Mouse (Mus musculus) hindbrain, embryonic 11.5 days (tissue): ENCODE results near the gene Tmem104. TPM values are rescaled to one million over a fixed set of nuclear protein-coding genes. Genes with fewer than 3 reads are reported as not detected.

Experiments
- ATAC-seq: fragments of 200-750 bp; cut with Nextera tagmentation; 2 replicates; pipeline ENCODE4 v1.8.0; 2017; ENCODE audit warnings: mild to moderate bottlenecking, moderate TSS enrichment, moderate library complexity; ENCODE audit not compliant: low FRiP score
- DNase-seq: peaks from one replicate; pipeline ENCODE4 v3.0.0-alpha.2; 2015; ENCODE audit warnings: low spot score
- H3K27ac ChIP-seq: fragments of 300-500 bp; sonication (generic); 2 replicates; pipeline ENCODE4 v1.5.1; 2014; ENCODE audit warnings: mild to moderate bottlenecking, low read depth, low read length
- H3K27me3 ChIP-seq: fragments of 300-500 bp; sonication (generic); 2 replicates; pipeline ENCODE4 v1.6.1; 2014; ENCODE audit warnings: mild to moderate bottlenecking, low read length, moderate library complexity, mixed read lengths; ENCODE audit not compliant: control insufficient read depth, insufficient read depth
- H3K36me3 ChIP-seq: fragments of 300-500 bp; sonication (generic); 2 replicates; pipeline ENCODE4 v1.6.1; 2014; ENCODE audit warnings: mild to moderate bottlenecking, low read length, moderate library complexity, mixed read lengths; ENCODE audit not compliant: control insufficient read depth, insufficient read depth
- H3K4me1 ChIP-seq: fragments of 300-500 bp; sonication (generic); replicated peaks from 2 replicates; pipeline ENCODE4 v1.6.1; 2014; ENCODE audit warnings: low read length, mixed read lengths; ENCODE audit not compliant: control insufficient read depth, insufficient read depth
- H3K4me2 ChIP-seq: fragments of 300-500 bp; sonication (generic); replicated peaks from 2 replicates; pipeline ENCODE4 v1.6.1; 2014; ENCODE audit warnings: mild to moderate bottlenecking, low read depth, low read length
- H3K4me3 ChIP-seq: fragments of 300-500 bp; sonication (generic); 2 replicates; pipeline ENCODE4 v1.5.1; 2014; ENCODE audit warnings: low read depth, low read length
- H3K9ac ChIP-seq: fragments of 300-500 bp; sonication (generic); 2 replicates; pipeline ENCODE4 v1.6.1; 2014; ENCODE audit warnings: low read depth, low read length
- H3K9me3 ChIP-seq: fragments of 300-500 bp; sonication (generic); 2 replicates; pipeline ENCODE4 v1.6.1; 2016; ENCODE audit warnings: low read length; ENCODE audit not compliant: control insufficient read depth
- WGBS: fragments of 180-500 bp; shearing (Covaris S2); extraction: QIAGEN DNeasy Blood & Tissue Kit; methylation state at CpG from one replicate; pipeline ENCODE4 v1.1.7; 2014; 5-methylcytosine and 5-hydroxymethylcytosine counted together
- polyA plus RNA-seq: library from polyadenylated mRNA; unstranded; fragments of >200 nt; fragmentation: Nextera tagmentation; extraction: Ambion mirVana; gene quantifications from 2 replicates; pipeline ENCODE4 v1.2.1, GENCODE M21; 2014

The Tmem104 gene
- polyA plus RNA-seq, 1 experiment from 2014 or later = 7.3 TPM

GRCm38 (mm10) chr11:115200520-115200919 lies 13.2 kb downstream of the Tmem104 start:
- H3K9me3 ChIP-seq = no peaks in the 10 kb centered on the region
- no peaks in the 10 kb centered on the region; the same call in 1 of the 2 replicates for H3K27me3 ChIP-seq
- 92% methylated on average over 4 of the region's 4 CpGs for WGBS
- DNase-seq (no peak), ATAC-seq (no peak)
- no peak overlapping the region for H3K9ac ChIP-seq
- H3K27ac ChIP-seq = no peak overlapping the region
- H3K4me1 ChIP-seq = peaks cover 6% of the 10 kb centered on the region
- no peak overlapping the region for H3K4me2 ChIP-seq
- no peak overlapping the region for H3K4me3 ChIP-seq
- no peaks in the 10 kb centered on the region; the same call in 1 of the 2 replicates for H3K36me3 ChIP-seq

GRCm38 (mm10) chr11:115202316-115202715 lies 15.0 kb downstream of the Tmem104 start:
- 12% methylated on average over 12 of the region's 12 CpGs for WGBS
- Histone ChIP-seq H3K4me1 (peaks cover 6% of the 10 kb centered on the region), H3K4me3 (no peak overlapping the region), H3K36me3 (no peaks in the 10 kb centered on the region; the same call in 1 of the 2 replicates), H3K4me2 (no peak overlapping the region), H3K27me3 (no peaks in the 10 kb centered on the region), H3K9me3 (no peaks in the 10 kb centered on the region), H3K9ac (no peak overlapping the region), H3K27ac (no peak overlapping the region)
- DNase-seq = peak; percentile 88
- peak; percentile 61 for ATAC-seq

DNA sequence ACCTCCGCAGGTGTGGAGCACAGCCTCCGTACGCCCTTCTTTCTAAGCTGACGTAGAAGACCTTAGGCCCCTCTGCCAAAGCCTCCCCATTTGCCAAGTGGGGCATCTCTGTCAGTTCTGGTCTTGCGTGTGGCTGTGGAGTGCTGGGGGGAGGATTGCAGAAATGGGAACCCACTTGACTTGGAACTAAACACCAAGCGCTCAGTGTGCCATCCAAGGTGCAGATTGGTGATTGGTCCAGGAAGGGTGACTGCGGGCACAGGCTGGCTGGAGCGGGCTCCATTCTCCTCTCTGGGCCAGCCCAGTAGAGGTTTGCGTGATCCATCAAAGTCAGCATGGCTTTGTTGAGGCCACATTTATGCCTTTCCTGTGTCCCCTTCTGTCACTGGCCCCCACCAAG lies 15.5 kb downstream of the Tmem104 start:
- H3K36me3 ChIP-seq = no peaks in the 10 kb centered on the region; the same call in 1 of the 2 replicates
- H3K4me3 ChIP-seq = no peak overlapping the region
- H3K9ac ChIP-seq = no peak overlapping the region
- 88% methylated on average over 9 of the region's 9 CpGs for WGBS
- no peaks in the 10 kb centered on the region for H3K9me3 ChIP-seq
- no peak overlapping the region for H3K27ac ChIP-seq
- H3K27me3 ChIP-seq = no peaks in the 10 kb centered on the region
- ATAC-seq = no peak
- no peak for DNase-seq
- H3K4me1 ChIP-seq = peaks cover 6% of the 10 kb centered on the region
- no peak overlapping the region for H3K4me2 ChIP-seq

DNA sequence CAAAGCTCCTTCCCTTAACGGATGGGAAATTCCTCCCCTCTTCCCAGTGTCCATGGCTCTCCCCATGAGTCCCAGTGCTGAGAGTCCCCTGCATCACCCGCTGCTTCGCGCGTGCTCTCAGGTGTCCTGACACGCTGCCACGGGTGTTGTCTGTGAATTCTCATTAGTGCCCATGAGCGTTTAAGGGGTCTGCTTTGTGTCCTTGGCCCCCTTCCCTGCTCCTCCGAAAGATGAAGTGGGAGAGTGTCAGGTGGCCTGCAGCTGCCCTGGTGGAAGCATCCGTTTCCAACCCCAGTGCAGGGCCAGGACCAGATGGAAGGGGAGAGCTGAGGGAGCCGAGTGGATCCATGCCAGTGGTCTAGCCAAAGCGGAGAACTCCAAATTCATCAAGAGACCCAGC lies 20.8 kb downstream of the Tmem104 start:
- WGBS = 77% methylated on average over 12 of the region's 12 CpGs
- H3K4me3 ChIP-seq = no peak overlapping the region
- no peak for ATAC-seq
- no peak for DNase-seq
- no peak overlapping the region for H3K9ac ChIP-seq
- H3K27ac ChIP-seq = no peak overlapping the region
- no peaks in the 10 kb centered on the region; the same call in 1 of the 2 replicates for H3K36me3 ChIP-seq
- H3K27me3 ChIP-seq = no peaks in the 10 kb centered on the region
- H3K9me3 ChIP-seq = no peaks in the 10 kb centered on the region
- no peaks in the 10 kb centered on the region; the same call in none of the 2 replicates for H3K4me1 ChIP-seq
- no peak overlapping the region for H3K4me2 ChIP-seq

DNA sequence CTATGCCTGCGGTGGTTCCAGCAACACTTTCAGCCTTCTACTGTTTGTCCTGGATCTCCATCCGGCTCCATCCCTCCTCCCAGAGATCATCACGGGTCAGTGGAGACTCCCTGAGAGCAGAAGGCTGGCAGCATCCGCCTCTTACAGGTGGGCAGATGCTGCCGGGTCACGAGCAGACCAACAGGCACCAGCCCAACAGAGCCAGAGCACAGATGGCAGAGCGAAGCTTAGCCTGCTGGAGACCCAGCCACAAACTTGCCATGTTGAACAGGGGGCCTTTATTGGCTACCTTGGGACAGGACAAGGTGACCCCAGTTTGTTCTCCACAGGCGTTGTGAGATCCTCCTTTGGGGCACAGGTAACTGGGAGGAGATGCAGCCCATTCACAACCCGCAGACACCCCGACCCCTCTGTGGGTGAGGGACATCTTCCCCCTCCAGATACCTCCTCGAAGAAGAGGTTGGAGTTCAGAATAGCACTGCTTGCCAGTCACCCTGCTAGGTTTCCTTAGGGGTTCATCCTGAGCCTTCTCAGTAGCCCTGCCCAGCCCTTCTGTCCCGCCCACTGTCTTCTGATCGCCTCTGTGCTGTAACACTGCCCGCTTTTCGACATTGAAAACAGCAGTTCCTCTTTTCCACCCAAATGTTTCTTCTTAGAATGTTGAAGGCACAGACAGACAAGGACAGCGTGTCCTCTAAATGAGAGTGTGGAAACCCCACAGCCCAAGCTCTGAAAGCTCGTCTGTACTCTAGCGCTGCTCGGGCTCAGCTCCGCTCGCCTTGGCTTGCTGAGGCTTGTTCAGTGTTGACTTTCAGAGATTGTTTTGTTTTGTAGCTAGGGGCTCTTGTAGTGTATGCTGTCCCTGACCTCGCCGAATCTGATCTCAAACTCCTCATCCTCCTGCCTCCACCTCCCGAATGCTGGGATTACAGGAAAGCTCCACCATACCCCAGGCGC lies 21.8 kb downstream of the Tmem104 start:
- no peak overlapping the region for H3K9ac ChIP-seq
- ATAC-seq = no peak
- H3K4me2 ChIP-seq = no peak overlapping the region
- no peaks in the 10 kb centered on the region for H3K9me3 ChIP-seq
- H3K4me1 ChIP-seq = no peaks in the 10 kb centered on the region; the same call in none of the 2 replicates
- H3K4me3 ChIP-seq = no peak overlapping the region
- no peak for DNase-seq
- H3K36me3 ChIP-seq = no peaks in the 10 kb centered on the region; the same call in 1 of the 2 replicates
- 76% methylated on average over 25 of the region's 25 CpGs for WGBS
- H3K27me3 ChIP-seq = no peaks in the 10 kb centered on the region
- H3K27ac ChIP-seq = no peak overlapping the region

DNA sequence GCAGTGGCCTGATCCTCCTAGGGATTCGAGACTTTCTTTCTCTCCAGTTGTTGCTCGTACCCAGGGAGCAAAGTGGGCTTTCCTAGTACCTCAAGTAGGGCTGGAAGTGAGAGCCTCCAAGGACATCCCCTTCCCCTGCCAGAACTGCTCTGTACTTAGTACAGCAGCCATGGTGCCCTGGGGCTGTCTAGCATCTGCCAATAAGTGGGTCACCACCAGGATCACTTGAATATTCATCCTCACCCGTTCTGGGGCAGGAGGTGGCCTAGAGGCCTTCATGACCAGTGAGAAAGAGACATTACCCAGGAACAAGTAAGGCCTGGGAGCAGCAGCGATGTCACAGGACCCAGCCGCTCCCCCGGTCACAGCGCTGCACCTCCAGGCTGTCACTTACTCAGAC lies 22.7 kb downstream of the Tmem104 start:
- DNase-seq = no peak
- no peak overlapping the region for H3K9ac ChIP-seq
- no peaks in the 10 kb centered on the region for H3K9me3 ChIP-seq
- H3K27me3 ChIP-seq = no peaks in the 10 kb centered on the region
- H3K27ac ChIP-seq = no peak overlapping the region
- no peak for ATAC-seq
- no peak overlapping the region for H3K4me2 ChIP-seq
- no peak overlapping the region for H3K4me3 ChIP-seq
- H3K36me3 ChIP-seq = no peaks in the 10 kb centered on the region; the same call in 1 of the 2 replicates
- 81% methylated on average over 7 of the region's 7 CpGs for WGBS
- H3K4me1 ChIP-seq = no peaks in the 10 kb centered on the region; the same call in none of the 2 replicates

GRCm38 (mm10) chr11:115212116-115212515 lies 24.8 kb downstream of the Tmem104 start:
- Histone ChIP-seq H3K4me1 (no peaks in the 10 kb centered on the region; the same call in 1 of the 2 replicates), H3K9me3 (no peaks in the 10 kb centered on the region), H3K27me3 (no peaks in the 10 kb centered on the region), H3K9ac (no peak overlapping the region), H3K36me3 (no peaks in the 10 kb centered on the region), H3K4me2 (no peak overlapping the region), H3K27ac (no peak overlapping the region), H3K4me3 (no peak overlapping the region)
- 46% methylated on average over 13 of the region's 13 CpGs for WGBS
- ATAC-seq = no peak
- no peak for DNase-seq

- no peak overlapping the region for H3K9ac ChIP-seq
- no peak overlapping the region for H3K4me3 ChIP-seq
- 44% methylated on average over 5 of the region's 5 CpGs for WGBS
- no peaks in the 10 kb centered on the region for H3K9me3 ChIP-seq
- H3K27me3 ChIP-seq = no peaks in the 10 kb centered on the region
- no peak for DNase-seq
- H3K4me1 ChIP-seq = no peaks in the 10 kb centered on the region; the same call in 1 of the 2 replicates
- no peak overlapping the region for H3K27ac ChIP-seq
- H3K36me3 ChIP-seq = no peaks in the 10 kb centered on the region
- no peak for ATAC-seq
- no peak overlapping the region for H3K4me2 ChIP-seq
Observed at GRCm38 (mm10) chr11:115215123-115215522, 27.8 kb downstream of the Tmem104 start.
